Mouse (Mus musculus): ENCODE results near the gene Zfp575.

DNA sequence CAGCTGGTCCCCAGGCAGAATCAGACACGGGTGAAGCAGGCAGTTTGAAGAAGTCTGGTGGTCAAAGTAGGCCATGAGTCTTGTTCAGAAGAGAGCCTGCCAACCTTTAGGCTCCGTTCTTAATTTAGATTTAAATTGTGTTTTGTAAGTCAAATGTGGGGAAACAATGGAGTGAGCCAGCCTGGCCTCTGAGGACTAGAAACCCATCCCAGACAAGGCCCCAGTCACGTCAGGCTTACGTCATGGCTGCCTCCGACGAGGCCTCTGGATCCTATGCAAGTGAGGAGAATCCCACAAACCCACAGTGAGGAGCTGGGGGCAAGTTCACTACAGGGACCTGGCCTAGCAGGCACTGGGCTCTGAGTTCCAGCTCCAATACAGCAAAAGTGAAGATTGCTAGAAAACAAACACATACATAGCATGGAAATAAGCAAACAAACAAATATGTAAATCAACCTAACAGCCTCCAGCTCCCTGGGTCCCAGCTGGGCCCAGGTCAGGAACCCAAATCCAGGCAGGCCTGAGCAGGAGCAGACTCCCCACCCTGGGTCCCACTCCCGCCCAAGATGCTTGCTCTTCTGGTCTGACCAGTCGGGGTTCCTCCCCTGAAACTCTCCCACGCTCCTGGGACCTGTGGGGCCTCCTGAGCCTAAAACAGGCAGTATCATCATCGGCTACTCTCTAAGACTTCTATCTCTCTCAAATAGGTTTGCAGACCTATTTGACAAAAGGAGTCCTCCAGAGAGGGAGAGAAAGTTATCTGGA lies 42.9 kb upstream of the Zfp575 start:
- TF ChIP-seq CTCF (IDR thresholded peaks at IDR 0.05; ENCODE audit: control insufficient read depth, insufficient read depth, low read length) = no peak
- TF ChIP-seq POLR2A (IDR thresholded peaks at IDR 0.05; ENCODE audit: borderline replicate concordance, control insufficient read depth, low read depth, low read length) = no peak
